Mouse (Mus musculus): ENCODE results near the gene Ubxn11.

GRCm38 (mm10) chr4:134114038-134114437, 11.7 kb downstream of the Ubxn11 start:
- no peak for TF ChIP-seq CTCF (IDR thresholded peaks at IDR 0.05; ENCODE audit: control insufficient read depth, insufficient read depth, low read length)
- no peak for TF ChIP-seq POLR2A (IDR thresholded peaks at IDR 0.05; ENCODE audit: borderline replicate concordance, control insufficient read depth, low read depth, low read length)
